Mouse (Mus musculus): ENCODE measurements around the gene Stat6.

GRCm38 (mm10) chr10:127596321-127596941 is 46.4 kb upstream of the Stat6 start:
- no peak for TF ChIP-seq GATA1 (IDR thresholded peaks at IDR 0.05; ENCODE audit: borderline replicate concordance, low read length)
- no peak for TF ChIP-seq FLI1 (IDR thresholded peaks at IDR 0.05; ENCODE audit: low read length)

Data from megakaryocyte, embryonic 14.5 days (primary cell).